Mouse (Mus musculus): ENCODE measurements at regions not wholly inside any gene's neighbourhood (a gene's known extent, or its start where the extent isn't known, plus 50 kb on each side); places are given as distances from the start of the nearest gene placed in this dataset.

DNA sequence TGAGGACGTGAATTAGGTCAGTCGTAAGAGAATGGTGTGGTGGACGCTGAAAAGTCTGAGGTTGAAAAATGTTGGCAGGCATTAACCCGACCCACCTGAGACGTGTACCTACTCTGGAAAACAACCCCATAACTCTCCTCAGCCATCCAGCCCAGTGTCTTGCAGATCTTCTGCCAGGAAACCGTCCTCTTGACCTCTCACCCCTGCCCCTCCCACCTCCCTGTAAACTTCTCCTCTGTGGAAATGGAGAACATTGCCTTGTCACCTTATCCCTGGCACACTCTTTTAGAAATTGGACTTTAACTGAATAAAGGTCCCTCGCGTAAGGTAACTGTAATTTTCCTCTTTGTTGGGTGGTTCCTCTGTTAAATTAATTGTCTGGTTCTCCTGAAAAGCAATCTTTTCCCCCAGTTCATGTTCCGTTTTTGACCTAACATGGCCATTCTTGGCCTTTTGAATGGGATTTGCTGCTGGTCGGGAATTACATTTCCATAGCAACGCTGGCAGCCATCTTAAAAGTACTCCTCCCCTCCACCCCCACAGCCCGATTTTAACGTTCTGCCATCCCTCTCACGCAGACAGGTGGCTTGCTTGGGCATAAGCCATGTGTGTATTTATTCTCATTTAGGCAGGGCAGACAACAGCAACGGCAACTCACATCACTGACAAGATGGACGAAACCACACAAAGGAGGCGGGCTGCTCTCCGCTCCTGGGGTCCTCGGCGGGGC, 196.8 kb upstream of the 4931429L15Rik start:
- no peak overlapping the region for H3K27ac ChIP-seq
- H3K4me3 ChIP-seq = no peak overlapping the region
- no peaks in the 10 kb centered on the region for H3K27me3 ChIP-seq (ENCODE audit: insufficient read depth, poor library complexity, severe bottlenecking)
- 0 out of 2 replicates have a peak, but pooled peaks cover 8% of the 10 kb centered on the region for H3K9me3 ChIP-seq
- 85% methylated on average over 20 of the region's 20 CpGs for WGBS
- H3K36me3 ChIP-seq = no peaks in the 10 kb centered on the region
- peaks cover 1% of the 10 kb centered on the region; the same call in 1 of the 2 replicates for H3K4me1 ChIP-seq (replicated peaks)
- DNase-seq (ENCODE audit: low spot score) = no peak

DNA sequence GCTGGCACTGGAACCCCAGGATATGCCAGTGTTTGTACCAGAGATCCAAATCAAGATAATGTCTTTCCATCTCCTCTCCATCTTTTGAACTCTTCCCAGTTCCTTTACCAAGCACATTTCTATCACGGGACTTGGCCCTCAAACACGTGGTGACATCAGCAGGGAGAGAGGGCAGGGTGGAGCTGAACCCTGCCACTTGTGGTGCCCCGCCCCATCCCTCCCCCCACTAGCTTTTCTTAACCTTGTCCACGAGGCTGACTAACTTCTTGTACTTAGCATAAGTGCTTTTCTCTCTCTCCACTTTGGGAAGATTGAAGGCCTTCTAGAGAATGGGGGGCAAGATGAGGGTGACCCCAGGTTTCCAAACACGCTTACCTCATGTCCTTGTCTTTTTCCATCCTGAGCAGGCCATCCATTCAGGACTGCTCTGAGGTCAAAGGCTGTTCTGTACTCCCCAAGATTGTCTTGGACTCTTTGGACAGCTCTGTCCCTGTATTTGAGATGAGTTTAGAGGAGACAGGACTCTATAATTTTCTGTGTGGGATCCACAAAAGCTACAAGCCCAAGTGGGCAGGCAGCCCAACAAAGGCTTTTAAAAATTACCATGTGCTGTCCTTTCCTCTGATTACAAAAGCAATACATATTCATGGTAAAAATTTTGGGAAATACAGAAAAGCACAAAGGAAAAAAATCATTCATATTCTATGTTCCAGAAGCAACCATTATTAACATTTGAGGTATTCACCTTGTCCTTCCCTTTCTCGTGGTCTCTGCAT, 192.7 kb upstream of the 4931429L15Rik start:
- H3K9me3 ChIP-seq = 0 out of 2 replicates have a peak, but pooled peaks cover 3% of the 10 kb centered on the region
- H3K4me3 ChIP-seq = no peak overlapping the region
- 80% methylated on average over 6 of the region's 6 CpGs for WGBS
- H3K27me3 ChIP-seq (ENCODE audit: insufficient read depth, poor library complexity, severe bottlenecking) = no peaks in the 10 kb centered on the region
- peaks cover 19% of the 10 kb centered on the region for H3K4me1 ChIP-seq (replicated peaks)
- H3K27ac ChIP-seq = no peak overlapping the region
- no peak for DNase-seq (ENCODE audit: low spot score)
- H3K36me3 ChIP-seq = no peaks in the 10 kb centered on the region

DNA sequence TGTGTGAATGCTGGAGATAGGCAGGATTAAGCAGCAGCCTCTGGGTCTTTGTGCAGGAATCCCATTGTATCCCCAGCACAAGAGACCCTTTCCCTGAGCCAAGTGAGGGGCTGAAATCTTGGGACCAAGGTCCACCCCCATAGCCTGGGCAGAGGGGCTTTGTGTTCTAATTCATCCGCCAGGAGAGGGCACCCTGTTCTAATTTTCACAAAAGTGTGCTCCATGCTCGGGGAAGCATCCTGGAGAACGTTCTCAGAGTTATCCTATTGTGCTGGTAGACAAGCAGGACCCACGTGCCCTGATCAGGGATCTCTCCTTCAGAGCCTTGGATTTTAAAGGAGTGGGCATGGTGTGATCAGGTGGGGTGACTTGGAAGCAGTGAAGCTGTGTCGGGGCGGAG, 191.5 kb upstream of the 4931429L15Rik start:
- H3K27ac ChIP-seq = peak overlapping the region; percentile 46; the same call in 1 of the 2 replicates
- H3K4me3 ChIP-seq = no peak overlapping the region
- DNase-seq (ENCODE audit: low spot score) = peak; percentile 14
- no peaks in the 10 kb centered on the region for H3K27me3 ChIP-seq (ENCODE audit: insufficient read depth, poor library complexity, severe bottlenecking)
- no peaks in the 10 kb centered on the region for H3K36me3 ChIP-seq
- H3K9me3 ChIP-seq = 0 out of 2 replicates have a peak, but pooled peaks cover 3% of the 10 kb centered on the region
- WGBS = 47% methylated on average over 6 of the region's 6 CpGs
- peaks cover 19% of the 10 kb centered on the region for H3K4me1 ChIP-seq (replicated peaks)

DNA sequence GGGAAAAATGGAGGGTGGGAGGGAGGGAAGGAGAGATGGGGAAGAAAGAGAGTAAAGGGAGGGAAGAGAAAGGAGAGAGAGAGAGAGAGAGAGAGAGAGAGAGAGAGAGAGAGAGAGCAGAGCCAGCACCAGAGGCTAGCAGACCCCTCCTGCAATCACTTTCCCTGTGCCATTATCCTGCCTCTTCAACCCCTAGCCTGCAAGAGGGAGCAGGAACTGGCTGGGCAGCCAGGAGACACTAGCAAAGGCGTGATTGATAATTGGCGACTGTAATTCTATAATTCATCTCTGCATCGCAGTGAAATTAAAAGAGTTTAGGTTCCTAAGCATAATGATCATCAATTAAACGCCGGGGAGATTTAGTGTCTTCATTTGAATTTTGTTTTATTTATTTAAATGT, 190.1 kb upstream of the 4931429L15Rik start:
- no peak for DNase-seq (ENCODE audit: low spot score)
- Histone ChIP-seq H3K4me3 (no peak overlapping the region), H3K4me1 (replicated peaks) (peaks cover 20% of the 10 kb centered on the region), H3K36me3 (no peaks in the 10 kb centered on the region), H3K27me3 (ENCODE audit: insufficient read depth, poor library complexity, severe bottlenecking) (0 out of 2 replicates have a peak, but pooled peaks cover 4% of the 10 kb centered on the region), H3K27ac (0 out of 2 replicates have a peak overlapping the region, but pooled peaks have one; percentile 16), H3K9me3 (0 out of 2 replicates have a peak, but pooled peaks cover 3% of the 10 kb centered on the region)
- WGBS = 73% methylated on average over 5 of the region's 5 CpGs

DNA sequence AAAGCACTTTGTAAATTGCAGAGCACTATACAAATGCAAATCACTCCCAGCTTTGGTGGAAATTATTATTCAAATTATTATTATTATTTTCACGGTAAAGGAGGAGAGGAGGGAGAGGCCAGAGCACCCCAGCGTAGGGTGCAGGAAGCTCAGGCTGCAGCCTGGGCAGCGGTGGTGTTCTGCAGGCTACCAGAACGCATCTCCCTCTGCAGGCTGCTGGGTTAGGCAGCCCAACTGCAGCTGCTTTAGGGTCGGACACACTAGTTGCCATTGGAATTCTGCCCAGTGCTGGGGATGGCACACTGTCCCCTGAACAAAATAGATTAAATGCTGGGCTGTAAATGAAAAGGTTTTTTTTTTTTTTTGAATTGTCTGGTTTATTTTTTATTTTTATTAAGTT, 189.7 kb upstream of the 4931429L15Rik start:
- 29% methylated on average over 5 of the region's 5 CpGs for WGBS
- no peaks in the 10 kb centered on the region for H3K36me3 ChIP-seq
- H3K4me1 ChIP-seq (replicated peaks) = peaks cover 25% of the 10 kb centered on the region
- 0 out of 2 replicates have a peak, but pooled peaks cover 3% of the 10 kb centered on the region for H3K9me3 ChIP-seq
- DNase-seq (ENCODE audit: low spot score) = no peak
- H3K4me3 ChIP-seq = no peak overlapping the region
- 0 out of 2 replicates have a peak, but pooled peaks cover 6% of the 10 kb centered on the region for H3K27me3 ChIP-seq (ENCODE audit: insufficient read depth, poor library complexity, severe bottlenecking)
- H3K27ac ChIP-seq = no peak overlapping the region

DNA sequence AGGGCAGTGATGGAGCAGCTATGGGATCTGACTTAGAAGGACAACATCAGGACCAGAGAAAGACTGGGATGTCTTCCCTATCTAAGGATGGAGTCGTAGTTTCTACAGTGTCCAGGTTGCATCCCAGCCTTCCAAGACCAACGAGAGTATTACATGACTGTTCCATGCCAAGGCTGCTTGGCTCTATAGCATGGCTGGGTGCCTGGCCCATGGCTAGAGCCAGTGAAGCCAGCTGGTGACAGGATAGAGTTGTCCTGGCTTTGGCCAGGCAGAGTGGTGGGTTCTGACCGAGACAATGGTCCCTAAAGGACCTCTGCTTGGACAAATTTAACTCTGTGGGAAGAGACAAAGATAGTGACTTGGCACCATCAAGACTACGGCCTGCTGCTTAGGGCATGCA, 187.2 kb upstream of the 4931429L15Rik start:
- Histone ChIP-seq H3K9me3 (no peaks in the 10 kb centered on the region), H3K4me3 (no peak overlapping the region), H3K27me3 (ENCODE audit: insufficient read depth, poor library complexity, severe bottlenecking) (peaks cover 8% of the 10 kb centered on the region; the same call in 1 of the 2 replicates), H3K4me1 (replicated peaks) (peaks cover 41% of the 10 kb centered on the region), H3K36me3 (no peaks in the 10 kb centered on the region), H3K27ac (no peak overlapping the region)
- WGBS = 90% methylated on average over 4 of the region's 4 CpGs
- DNase-seq (ENCODE audit: low spot score) = no peak

DNA sequence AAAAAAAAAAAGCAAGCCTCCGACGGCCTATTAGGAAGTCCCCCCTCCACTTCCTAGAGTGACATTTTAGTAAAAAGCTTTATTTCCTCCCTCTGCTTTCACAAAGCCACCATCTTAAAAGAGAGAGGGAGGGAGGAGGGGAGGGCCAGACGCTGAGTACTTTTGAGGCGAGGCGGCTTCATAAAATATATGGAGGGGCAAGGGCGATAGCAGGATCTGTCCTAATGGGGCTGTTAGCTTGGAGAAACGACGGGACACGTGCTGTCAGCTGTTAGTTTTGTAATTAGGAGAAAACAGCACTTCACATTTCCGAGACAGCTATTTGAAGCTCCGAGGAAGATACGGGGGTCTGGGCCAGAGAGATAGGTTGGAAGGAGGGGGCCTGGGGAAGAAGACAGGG, 184.8 kb upstream of the 4931429L15Rik start:
- H3K36me3 ChIP-seq = no peaks in the 10 kb centered on the region
- peaks cover 24% of the 10 kb centered on the region for H3K27me3 ChIP-seq (ENCODE audit: insufficient read depth, poor library complexity, severe bottlenecking)
- peaks cover 37% of the 10 kb centered on the region for H3K4me1 ChIP-seq (replicated peaks)
- 70% methylated on average over 12 of the region's 12 CpGs for WGBS
- DNase-seq (ENCODE audit: low spot score) = no peak
- peak overlapping the region; percentile 64; the same call in 1 of the 2 replicates for H3K27ac ChIP-seq
- no peaks in the 10 kb centered on the region for H3K9me3 ChIP-seq
- no peak overlapping the region for H3K4me3 ChIP-seq

DNA sequence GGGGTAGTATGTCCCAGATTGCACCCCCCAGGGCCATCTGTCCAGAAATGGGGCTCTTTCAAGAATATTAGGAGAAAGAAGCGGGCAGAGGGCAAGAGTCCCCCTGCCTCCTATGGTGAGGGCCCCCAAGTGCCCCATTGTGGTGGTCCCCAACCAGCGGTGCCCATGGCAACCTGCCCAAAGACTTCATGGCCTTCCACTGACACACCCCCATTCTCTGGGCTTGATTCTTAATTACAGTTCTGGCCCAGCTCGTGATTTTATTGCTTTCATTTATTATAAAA, 184.3 kb upstream of the 4931429L15Rik start:
- Histone ChIP-seq H3K9me3 (no peaks in the 10 kb centered on the region), H3K27ac (peak overlapping the region; percentile 53; the same call in 1 of the 2 replicates)
- peak; percentile 12 for DNase-seq (ENCODE audit: low spot score)

DNA sequence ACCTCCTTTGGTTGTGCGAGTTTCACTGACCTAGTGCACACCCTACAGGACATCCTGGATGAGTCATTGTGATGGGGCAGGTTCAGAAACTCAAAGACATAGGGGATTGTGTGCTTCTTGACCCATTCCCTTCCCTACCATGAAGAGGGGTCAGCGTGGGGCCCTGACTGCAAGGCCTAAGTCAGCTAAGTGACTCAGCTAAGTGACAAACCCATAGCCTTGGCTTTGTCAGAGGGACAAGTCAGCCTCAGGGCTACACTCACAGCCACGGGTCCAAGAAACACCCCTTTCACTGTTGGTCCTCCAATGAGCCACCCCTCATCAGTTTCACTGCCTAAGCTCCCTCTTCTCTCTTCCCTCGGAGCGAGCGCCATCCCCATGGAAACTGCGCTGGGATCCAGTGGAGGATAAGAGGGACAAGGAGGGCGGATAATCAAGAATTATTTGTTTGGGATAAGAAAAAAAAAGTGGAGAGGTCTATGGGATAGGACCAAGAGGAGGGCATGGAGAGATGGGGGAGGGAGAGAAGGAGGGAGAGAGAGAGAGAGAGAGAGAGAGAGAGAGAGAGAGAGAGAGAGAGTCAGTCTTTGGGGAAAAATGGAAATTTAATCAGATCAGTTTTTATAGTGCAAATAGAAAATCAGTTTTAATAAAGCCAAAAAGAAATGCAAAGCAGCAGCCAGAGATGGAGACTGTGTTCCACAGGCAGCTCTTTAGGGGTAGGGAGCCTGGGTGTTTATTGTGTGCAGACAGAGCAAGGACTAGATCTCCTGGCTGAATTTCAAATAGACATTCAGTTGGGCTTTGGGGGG, 183.7 kb upstream of the 4931429L15Rik start:
- Histone ChIP-seq H3K4me1 (replicated peaks) (peaks cover 45% of the 10 kb centered on the region), H3K9me3 (no peaks in the 10 kb centered on the region), H3K36me3 (no peaks in the 10 kb centered on the region), H3K27me3 (ENCODE audit: insufficient read depth, poor library complexity, severe bottlenecking) (peaks cover 24% of the 10 kb centered on the region), H3K27ac (peak overlapping the region; percentile 66), H3K4me3 (no peak overlapping the region)
- 58% methylated on average over 8 of the region's 8 CpGs for WGBS
- peak; percentile 20 for DNase-seq (ENCODE audit: low spot score)

More for the DNA sequence above, 184.3 kb upstream of the 4931429L15Rik start:
- no peak overlapping the region for H3K4me3 ChIP-seq
- peaks cover 39% of the 10 kb centered on the region for H3K4me1 ChIP-seq (replicated peaks)
- H3K36me3 ChIP-seq = no peaks in the 10 kb centered on the region
- H3K27me3 ChIP-seq (ENCODE audit: insufficient read depth, poor library complexity, severe bottlenecking) = peaks cover 24% of the 10 kb centered on the region
- WGBS = 48% methylated on average over 3 of the region's 3 CpGs

DNA sequence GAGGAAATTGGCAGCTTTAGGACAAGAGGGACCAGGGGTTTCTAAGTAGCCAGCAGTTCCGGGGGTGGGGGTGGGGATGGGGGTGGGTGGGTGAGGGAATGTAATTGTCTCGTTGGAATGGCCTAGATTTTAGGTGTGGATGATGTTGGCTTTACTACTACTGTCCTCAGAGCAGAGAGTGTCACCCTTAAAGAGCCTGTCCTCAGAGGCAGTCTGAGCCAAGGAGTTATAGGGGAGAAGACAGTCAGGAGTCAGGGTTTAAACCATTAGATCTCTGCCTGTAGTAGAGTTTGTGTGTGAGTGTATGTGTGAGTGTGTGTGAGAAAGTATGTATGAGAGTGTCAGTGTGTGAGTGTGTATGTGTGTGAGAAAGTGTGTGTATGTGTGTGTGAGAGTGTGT, 179.6 kb upstream of the 4931429L15Rik start:
- 32% methylated on average over 2 of the region's 2 CpGs for WGBS
- no peaks in the 10 kb centered on the region for H3K36me3 ChIP-seq
- no peaks in the 10 kb centered on the region for H3K9me3 ChIP-seq
- DNase-seq (ENCODE audit: low spot score) = no peak
- peaks cover 44% of the 10 kb centered on the region for H3K4me1 ChIP-seq (replicated peaks)
- H3K27me3 ChIP-seq (ENCODE audit: insufficient read depth, poor library complexity, severe bottlenecking) = peaks cover 32% of the 10 kb centered on the region
- H3K4me3 ChIP-seq = no peak overlapping the region
- H3K27ac ChIP-seq = no peak overlapping the region

DNA sequence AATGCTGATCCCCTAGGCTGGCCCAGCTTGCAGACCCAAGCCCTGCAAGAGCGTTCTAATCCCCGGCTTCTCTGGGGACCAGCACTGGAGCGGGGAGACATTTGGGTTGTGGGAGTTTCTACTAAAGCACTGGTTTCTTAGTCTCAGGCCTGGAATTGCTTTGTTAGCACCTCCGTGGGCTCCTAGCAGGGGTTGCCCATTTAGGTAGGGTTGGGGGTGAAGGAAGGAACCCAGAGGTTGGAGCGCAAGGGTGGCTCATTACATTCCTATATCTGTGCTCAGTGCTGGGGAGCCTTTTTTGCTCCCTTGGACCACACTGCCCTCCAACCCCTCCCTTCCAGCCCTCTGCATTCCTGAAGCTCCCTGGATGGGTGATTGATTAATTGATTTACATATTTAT, 179.1 kb upstream of the 4931429L15Rik start:
- Histone ChIP-seq H3K4me1 (replicated peaks) (peaks cover 40% of the 10 kb centered on the region), H3K4me3 (no peak overlapping the region), H3K27me3 (ENCODE audit: insufficient read depth, poor library complexity, severe bottlenecking) (peaks cover 32% of the 10 kb centered on the region), H3K36me3 (no peaks in the 10 kb centered on the region), H3K9me3 (no peaks in the 10 kb centered on the region), H3K27ac (peak overlapping the region; percentile 64)
- 50% methylated on average over 5 of the region's 5 CpGs for WGBS
- no peak for DNase-seq (ENCODE audit: low spot score)

DNA sequence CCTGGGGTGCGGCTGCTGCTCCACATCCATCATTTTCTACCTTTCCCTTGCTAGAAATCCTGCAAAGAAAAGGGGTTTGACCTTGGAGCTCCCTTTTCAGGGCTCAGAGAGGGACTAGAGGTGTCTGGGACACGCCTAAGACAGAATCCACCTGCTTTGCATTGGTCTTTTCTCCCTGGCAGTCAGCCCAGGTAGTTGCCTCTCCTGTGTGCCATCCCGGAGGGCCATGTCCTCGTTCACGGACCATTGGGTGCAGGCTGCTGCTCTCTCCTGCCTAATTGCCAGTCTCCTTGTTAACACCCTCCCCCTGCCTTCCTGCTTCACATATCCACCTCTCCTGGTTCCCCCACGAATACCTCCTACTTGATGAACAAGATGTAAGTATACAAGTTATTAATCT, 175.5 kb upstream of the 4931429L15Rik start:
- DNase-seq (ENCODE audit: low spot score) = no peak
- Histone ChIP-seq H3K27ac (no peak overlapping the region; the same call in 1 of the 2 replicates), H3K9me3 (no peaks in the 10 kb centered on the region), H3K27me3 (ENCODE audit: insufficient read depth, poor library complexity, severe bottlenecking) (peaks cover 18% of the 10 kb centered on the region), H3K4me3 (no peak overlapping the region), H3K4me1 (replicated peaks) (peaks cover 20% of the 10 kb centered on the region), H3K36me3 (no peaks in the 10 kb centered on the region)
- 74% methylated on average over 6 of the region's 6 CpGs for WGBS
